Mouse (Mus musculus) forebrain, embryonic 13.5 days (tissue): ENCODE results near the gene Fbxw10. TPM values are rescaled to one million over a fixed set of nuclear protein-coding genes. Genes with fewer than 3 reads are reported as not detected.
A peak's percentile ranks its signal among the peaks of the same experiment; 100 is the strongest.

Experiments
- ATAC-seq: fragments of 200-750 bp; cut with Nextera tagmentation; 2 replicates; pipeline ENCODE4 v1.8.0; 2017
- H3K27ac ChIP-seq: fragments of 300-500 bp; sonication (generic); 2 replicates; pipeline ENCODE4 v1.5.1; 2015; ENCODE audit warnings: inconsistent platforms, mild to moderate bottlenecking, moderate library complexity
- H3K27me3 ChIP-seq: fragments of 300-500 bp; sonication (generic); 2 replicates; pipeline ENCODE4 v1.6.1; 2015; ENCODE audit warnings: mild to moderate bottlenecking, inconsistent platforms
- H3K36me3 ChIP-seq: fragments of 300-500 bp; sonication (generic); 2 replicates; pipeline ENCODE4 v1.6.1; 2015; ENCODE audit warnings: mild to moderate bottlenecking, inconsistent platforms; ENCODE audit not compliant: poor library complexity, severe bottlenecking
- H3K4me1 ChIP-seq: fragments of 300-500 bp; sonication (generic); 2 replicates; pipeline ENCODE4 v1.6.1; 2015; ENCODE audit warnings: inconsistent platforms
- H3K4me2 ChIP-seq: fragments of 300-500 bp; sonication (generic); 2 replicates; pipeline ENCODE4 v1.6.1; 2015; ENCODE audit warnings: inconsistent platforms, mild to moderate bottlenecking, moderate library complexity
- H3K4me3 ChIP-seq: fragments of 300-500 bp; sonication (generic); 2 replicates; pipeline ENCODE4 v1.5.1; 2015; ENCODE audit warnings: mild to moderate bottlenecking, inconsistent platforms
- H3K9ac ChIP-seq: fragments of 300-500 bp; sonication (generic); 2 replicates; pipeline ENCODE4 v1.6.1; 2015; ENCODE audit warnings: mild to moderate bottlenecking, inconsistent platforms
- H3K9me3 ChIP-seq: fragments of 300-500 bp; sonication (generic); replicated peaks from 2 replicates; pipeline ENCODE4 v1.6.1; 2016; ENCODE audit warnings: inconsistent platforms
- WGBS: fragments of 180-500 bp; shearing (Covaris S2); methylation state at CpG from one replicate; pipeline ENCODE4 v1.1.7; 2015; 5-methylcytosine and 5-hydroxymethylcytosine counted together
- polyA plus RNA-seq: library from polyadenylated mRNA; unstranded; fragments of >200 nt; fragmentation: Nextera tagmentation; extraction: Ambion mirVana; gene quantifications from 2 replicates; pipeline ENCODE4 v1.2.1, GENCODE M21; 2015

Fbxw10 gene
- polyA plus RNA-seq, 1 experiment from 2014 or later = 0.21 TPM

GRCm38 (mm10) chr11:62848301-62848700 is 1.4 kb downstream of the Fbxw10 start:
- 43% methylated on average over 2 of the region's 2 CpGs for WGBS
- H3K27ac ChIP-seq = no peak overlapping the region
- no peaks in the 10 kb centered on the region for H3K27me3 ChIP-seq
- ATAC-seq = no peak
- no peak overlapping the region for H3K9ac ChIP-seq
- H3K4me3 ChIP-seq = no peak overlapping the region
- no peaks in the 10 kb centered on the region for H3K9me3 ChIP-seq
- no peaks in the 10 kb centered on the region for H3K36me3 ChIP-seq
- no peaks in the 10 kb centered on the region for H3K4me1 ChIP-seq
- H3K4me2 ChIP-seq = no peak overlapping the region

DNA sequence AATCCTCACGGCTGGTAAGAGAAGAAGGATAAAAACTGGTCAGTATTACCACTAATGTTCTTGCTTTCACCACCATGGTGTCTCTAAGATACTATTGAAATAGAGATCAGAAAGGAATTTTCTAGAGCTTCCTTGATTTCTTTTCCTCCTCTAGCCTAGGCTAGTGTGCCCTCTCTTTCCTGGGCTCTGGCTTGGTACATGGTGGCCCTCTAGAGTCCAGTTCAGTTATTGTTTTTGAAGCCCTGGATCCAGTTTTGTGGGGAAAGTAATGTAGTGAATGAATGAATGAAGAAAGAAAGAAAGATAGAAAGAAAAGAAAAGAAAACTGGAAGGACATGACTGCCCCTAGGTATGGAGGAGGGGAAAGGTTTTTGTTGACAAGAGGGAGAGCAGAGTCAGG is 4.3 kb downstream of the Fbxw10 start:
- Histone ChIP-seq H3K36me3 (no peaks in the 10 kb centered on the region), H3K4me1 (no peaks in the 10 kb centered on the region), H3K9ac (no peak overlapping the region), H3K4me3 (no peak overlapping the region), H3K4me2 (no peak overlapping the region), H3K27me3 (no peaks in the 10 kb centered on the region), H3K9me3 (no peaks in the 10 kb centered on the region), H3K27ac (no peak overlapping the region)
- ATAC-seq = no peak
- WGBS = 68% methylated on average over 1 of the region's 1 CpGs

DNA sequence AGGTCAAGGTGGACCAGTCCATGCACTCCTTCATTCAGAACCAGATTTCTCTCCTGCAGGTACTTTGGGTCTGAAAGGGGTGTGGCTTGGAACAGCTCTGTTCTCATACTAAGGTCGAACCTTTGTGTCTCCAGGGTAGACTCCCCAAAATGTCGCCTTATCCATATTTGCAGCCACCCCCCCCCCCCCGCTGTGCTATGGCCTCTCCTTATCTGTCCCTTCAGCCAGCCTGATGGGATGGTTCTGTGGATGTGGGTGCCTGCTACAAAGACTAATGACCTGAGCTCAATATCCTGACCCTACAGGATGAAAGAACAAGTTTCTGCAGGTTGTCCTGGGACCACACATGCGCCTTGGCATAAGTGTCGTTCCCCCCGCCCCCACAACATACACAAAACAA is 6.5 kb downstream of the Fbxw10 start:
- Histone ChIP-seq H3K27ac (no peak overlapping the region), H3K36me3 (no peaks in the 10 kb centered on the region), H3K4me2 (no peak overlapping the region), H3K4me1 (no peaks in the 10 kb centered on the region), H3K27me3 (no peaks in the 10 kb centered on the region), H3K9me3 (no peaks in the 10 kb centered on the region), H3K4me3 (no peak overlapping the region), H3K9ac (no peak overlapping the region)
- no peak for ATAC-seq
- WGBS = 93% methylated on average over 6 of the region's 6 CpGs

DNA sequence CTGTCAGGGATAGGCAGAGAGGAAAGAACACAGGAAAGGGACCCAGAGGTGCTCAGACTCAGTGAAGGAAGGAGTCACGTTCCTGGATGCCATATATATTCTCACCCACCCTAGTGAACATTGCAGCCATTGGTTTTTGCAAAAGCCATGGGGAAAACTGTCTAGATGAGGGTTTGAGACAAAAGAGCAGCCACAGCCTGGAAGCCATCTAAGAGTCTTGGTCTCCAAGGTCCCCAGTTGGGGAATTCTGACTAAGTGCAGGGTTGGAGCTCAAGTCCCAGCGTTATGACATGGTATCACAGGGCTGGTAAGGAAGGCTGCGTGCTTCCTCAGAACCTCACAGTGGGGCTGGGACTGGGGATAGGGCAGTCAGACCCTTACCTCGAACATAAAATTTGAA is 18.7 kb downstream of the Fbxw10 start:
- H3K4me3 ChIP-seq = no peak overlapping the region
- H3K4me1 ChIP-seq = no peaks in the 10 kb centered on the region
- 78% methylated on average over 4 of the region's 4 CpGs for WGBS
- no peaks in the 10 kb centered on the region for H3K9me3 ChIP-seq
- H3K9ac ChIP-seq = no peak overlapping the region
- ATAC-seq = no peak
- no peak overlapping the region for H3K4me2 ChIP-seq
- no peaks in the 10 kb centered on the region for H3K36me3 ChIP-seq
- no peaks in the 10 kb centered on the region for H3K27me3 ChIP-seq
- no peak overlapping the region for H3K27ac ChIP-seq

GRCm38 (mm10) chr11:62866685-62867084 is 19.8 kb downstream of the Fbxw10 start:
- no peak overlapping the region for H3K27ac ChIP-seq
- no peaks in the 10 kb centered on the region for H3K27me3 ChIP-seq
- no peak overlapping the region for H3K4me2 ChIP-seq
- 87% methylated on average over 7 of the region's 7 CpGs for WGBS
- no peaks in the 10 kb centered on the region for H3K4me1 ChIP-seq
- no peak overlapping the region for H3K4me3 ChIP-seq
- H3K9ac ChIP-seq = no peak overlapping the region
- ATAC-seq = no peak
- no peaks in the 10 kb centered on the region for H3K36me3 ChIP-seq
- H3K9me3 ChIP-seq = no peaks in the 10 kb centered on the region

DNA sequence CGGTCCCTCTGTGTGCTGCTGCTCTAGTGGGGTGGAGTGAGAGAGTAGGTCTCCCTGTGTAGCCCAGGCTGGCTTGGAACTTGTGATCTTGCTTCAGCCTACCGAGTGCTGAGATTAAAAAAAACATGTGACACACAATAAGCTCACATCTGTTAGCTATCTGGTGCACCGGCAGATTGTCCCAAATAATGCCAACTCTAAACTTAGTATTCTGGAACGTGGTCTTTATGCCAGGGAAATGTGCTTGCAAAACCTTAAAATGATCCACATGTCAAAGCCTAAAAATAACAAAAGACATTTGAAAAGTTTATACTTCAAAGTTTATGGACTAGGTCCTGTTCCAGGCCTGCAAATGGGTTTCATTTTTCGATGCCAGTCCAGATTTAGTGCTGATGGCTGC is 22.3 kb downstream of the Fbxw10 start:
- Histone ChIP-seq H3K9ac (no peak overlapping the region), H3K4me3 (no peak overlapping the region), H3K4me2 (no peak overlapping the region), H3K9me3 (no peaks in the 10 kb centered on the region), H3K27ac (no peak overlapping the region), H3K4me1 (no peaks in the 10 kb centered on the region), H3K27me3 (no peaks in the 10 kb centered on the region), H3K36me3 (no peaks in the 10 kb centered on the region)
- WGBS = 86% methylated on average over 5 of the region's 5 CpGs
- ATAC-seq = no peak

DNA sequence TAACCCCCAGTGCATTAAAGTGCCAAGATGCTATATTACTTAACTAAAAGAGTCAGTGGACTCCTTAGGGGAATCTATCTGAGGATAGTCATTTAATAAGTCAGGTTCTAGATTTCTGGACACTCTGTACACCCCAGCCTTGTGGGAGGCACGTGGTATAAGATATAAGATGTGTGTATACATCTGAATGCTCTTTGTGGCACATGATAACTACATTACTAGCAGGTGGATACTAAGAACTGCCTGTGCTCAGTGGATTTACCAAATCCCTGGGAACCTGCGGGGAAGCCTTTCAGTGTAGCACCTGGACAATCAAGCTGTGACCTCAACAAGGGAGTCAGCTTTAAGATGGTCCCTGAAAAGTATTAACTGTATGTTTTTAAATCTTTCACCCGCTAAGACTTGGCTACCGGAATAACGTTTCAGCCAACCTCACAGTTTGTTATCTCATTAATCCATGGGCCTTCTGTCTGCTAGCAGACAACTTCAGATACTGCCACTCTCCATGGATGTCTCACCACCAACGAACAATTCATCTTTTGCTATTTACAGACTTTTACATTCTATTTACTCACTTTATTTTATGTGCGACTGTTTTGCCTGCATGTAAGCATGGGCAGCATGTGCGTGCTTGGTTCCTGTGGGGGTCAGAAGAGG is 23.0 kb downstream of the Fbxw10 start:
- WGBS = 86% methylated on average over 8 of the region's 8 CpGs
- Histone ChIP-seq H3K27me3 (no peaks in the 10 kb centered on the region), H3K9ac (no peak overlapping the region), H3K4me2 (no peak overlapping the region), H3K4me3 (no peak overlapping the region), H3K4me1 (no peaks in the 10 kb centered on the region), H3K27ac (no peak overlapping the region), H3K36me3 (no peaks in the 10 kb centered on the region), H3K9me3 (no peaks in the 10 kb centered on the region)
- no peak for ATAC-seq

DNA sequence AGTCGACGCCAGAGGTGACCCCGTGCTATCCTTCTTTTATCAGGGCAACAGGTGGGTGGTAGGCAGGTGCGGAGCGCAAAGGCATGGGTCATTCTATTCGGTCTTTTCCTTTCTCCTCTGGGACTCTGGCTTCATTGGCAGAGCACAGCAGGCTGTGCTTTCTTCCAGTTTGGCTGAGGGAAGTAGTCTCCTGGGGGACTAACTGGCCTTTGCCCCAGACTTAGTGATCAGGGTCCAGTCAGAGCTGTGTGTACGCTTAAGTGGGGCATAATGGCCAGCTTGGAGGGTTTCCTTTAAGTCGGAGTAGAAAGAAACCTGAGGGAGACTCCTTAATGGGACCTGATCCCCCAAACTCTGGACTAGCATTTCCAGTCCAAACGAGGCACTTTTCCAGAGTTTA is 26.6 kb downstream of the Fbxw10 start:
- no peak overlapping the region for H3K27ac ChIP-seq
- 83% methylated on average over 9 of the region's 9 CpGs for WGBS
- H3K4me1 ChIP-seq = no peaks in the 10 kb centered on the region
- H3K9ac ChIP-seq = no peak overlapping the region
- H3K36me3 ChIP-seq = no peaks in the 10 kb centered on the region
- no peak overlapping the region for H3K4me2 ChIP-seq
- no peaks in the 10 kb centered on the region for H3K27me3 ChIP-seq
- no peak for ATAC-seq
- H3K4me3 ChIP-seq = no peak overlapping the region
- H3K9me3 ChIP-seq = no peaks in the 10 kb centered on the region

- Histone ChIP-seq H3K27ac (no peak overlapping the region), H3K4me1 (peaks cover 6% of the 10 kb centered on the region; the same call in 1 of the 2 replicates), H3K9me3 (no peaks in the 10 kb centered on the region), H3K4me2 (no peak overlapping the region), H3K9ac (no peak overlapping the region), H3K4me3 (no peak overlapping the region), H3K36me3 (no peaks in the 10 kb centered on the region), H3K27me3 (no peaks in the 10 kb centered on the region)
- ATAC-seq = no peak
- 94% methylated on average over 1 of the region's 1 CpGs for WGBS
Observed at GRCm38 (mm10) chr11:62875696-62876095, 28.8 kb downstream of the Fbxw10 start.

DNA sequence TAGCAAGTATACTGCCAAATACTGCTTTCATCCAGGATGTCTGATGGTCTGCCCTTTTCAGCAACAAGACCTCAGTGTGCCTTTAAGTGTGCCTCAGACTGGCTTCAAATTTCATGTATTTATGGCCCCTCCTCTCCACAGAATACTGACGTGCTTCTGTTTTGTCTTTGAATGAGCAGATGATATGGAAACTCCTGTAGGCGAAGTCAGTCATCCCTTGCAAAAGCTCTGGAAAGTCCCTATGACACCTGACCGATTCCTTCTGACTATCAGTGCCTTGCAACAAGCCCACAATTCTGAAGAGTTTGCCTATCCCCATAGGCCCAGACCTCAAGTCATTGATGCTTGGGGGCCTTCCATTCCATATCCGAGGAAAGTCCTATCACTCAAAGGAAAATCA is 29.6 kb downstream of the Fbxw10 start:
- H3K27me3 ChIP-seq = no peaks in the 10 kb centered on the region

GRCm38 (mm10) chr11:62877391-62877790 is 30.5 kb downstream of the Fbxw10 start:
- H3K27me3 ChIP-seq = no peaks in the 10 kb centered on the region

More for the DNA sequence above, 29.6 kb downstream of the Fbxw10 start:
- H3K27ac ChIP-seq = no peak overlapping the region
- H3K4me3 ChIP-seq = no peak overlapping the region
- H3K4me1 ChIP-seq = peaks cover 6% of the 10 kb centered on the region; the same call in 1 of the 2 replicates
- H3K36me3 ChIP-seq = no peaks in the 10 kb centered on the region
- no peaks in the 10 kb centered on the region for H3K9me3 ChIP-seq
- 87% methylated on average over 4 of the region's 4 CpGs for WGBS
- no peak overlapping the region for H3K4me2 ChIP-seq
- no peak overlapping the region for H3K9ac ChIP-seq
- ATAC-seq = no peak

DNA sequence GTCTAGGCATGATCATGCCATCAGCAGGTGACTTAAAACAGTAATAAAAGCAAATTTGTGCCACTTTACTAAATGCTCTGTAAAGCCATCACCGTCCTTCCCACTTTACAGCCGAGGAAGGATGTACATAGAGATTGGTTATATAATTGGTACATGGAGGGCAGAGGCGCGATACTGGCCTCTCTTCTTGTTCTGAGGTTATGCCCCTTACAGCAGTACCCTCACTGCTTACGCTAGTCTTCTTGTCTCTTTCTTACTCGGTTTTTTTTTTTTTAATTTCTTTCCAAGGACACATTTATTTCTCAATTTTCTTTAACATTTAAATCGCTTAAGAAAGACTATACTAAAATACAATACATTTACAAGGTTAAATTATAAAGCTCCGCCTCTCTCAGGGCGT is 31.9 kb downstream of the Fbxw10 start:
- ATAC-seq = peak; percentile 9
- Histone ChIP-seq H3K4me3 (peak overlapping the region; percentile 76), H3K9me3 (no peaks in the 10 kb centered on the region), H3K36me3 (peaks cover 5% of the 10 kb centered on the region; the same call in 1 of the 2 replicates), H3K4me2 (peak overlapping the region; percentile 72), H3K27ac (no peak overlapping the region), H3K9ac (0 out of 2 replicates have a peak overlapping the region, but pooled peaks have one; percentile 31), H3K27me3 (no peaks in the 10 kb centered on the region), H3K4me1 (peaks cover 6% of the 10 kb centered on the region; the same call in 1 of the 2 replicates)
- 29% methylated on average over 9 of the region's 9 CpGs for WGBS

More at GRCm38 (mm10) chr11:62877391-62877790, 30.5 kb downstream of the Fbxw10 start:
- Histone ChIP-seq H3K4me3 (no peak overlapping the region), H3K9me3 (no peaks in the 10 kb centered on the region), H3K9ac (no peak overlapping the region), H3K27ac (no peak overlapping the region), H3K4me2 (no peak overlapping the region), H3K36me3 (no peaks in the 10 kb centered on the region), H3K4me1 (peaks cover 6% of the 10 kb centered on the region; the same call in 1 of the 2 replicates)
- no peak for ATAC-seq
- WGBS = 91% methylated on average over 1 of the region's 1 CpGs
